Mouse (Mus musculus) heart, embryonic 10.5 days (tissue): ENCODE measurements around the gene Asic5. TPM values are rescaled to one million over a fixed set of nuclear protein-coding genes. Genes with fewer than 3 reads are reported as not detected.

Source experiments
- DNase-seq: peaks from one replicate; pipeline ENCODE4 v3.0.0-alpha.2; 2017; ENCODE audit warnings: low spot score
- H3K27ac ChIP-seq: fragments of 300-500 bp; sonication (generic); 2 replicates; pipeline ENCODE4 v1.5.1; 2016; ENCODE audit warnings: mild to moderate bottlenecking
- H3K27me3 ChIP-seq: fragments of 300-500 bp; sonication (generic); 2 replicates; pipeline ENCODE4 v1.6.1; 2016; ENCODE audit warnings: mild to moderate bottlenecking; ENCODE audit not compliant: poor library complexity, insufficient read depth, severe bottlenecking
- H3K36me3 ChIP-seq: fragments of 300-500 bp; sonication (generic); 2 replicates; pipeline ENCODE4 v1.6.1; 2016; ENCODE audit warnings: mild to moderate bottlenecking, moderate library complexity
- H3K4me1 ChIP-seq: fragments of 300-500 bp; sonication (generic); 2 replicates; pipeline ENCODE4 v1.6.1; 2016; ENCODE audit warnings: mild to moderate bottlenecking
- H3K4me3 ChIP-seq: fragments of 300-500 bp; sonication (generic); 2 replicates; pipeline ENCODE4 v1.5.1; 2016; ENCODE audit warnings: mild to moderate bottlenecking, moderate library complexity
- H3K9me3 ChIP-seq: fragments of 300-500 bp; sonication (generic); 2 replicates; pipeline ENCODE4 v1.6.1; 2016; ENCODE audit warnings: mild to moderate bottlenecking, moderate library complexity
- WGBS: fragments of 180-500 bp; shearing (Covaris S2); methylation state at CpG from one replicate; pipeline ENCODE4 v1.1.7; 2016; 5-methylcytosine and 5-hydroxymethylcytosine counted together
- polyA plus RNA-seq: library from polyadenylated mRNA; unstranded; fragments of >200 nt; fragmentation: Nextera tagmentation; extraction: Ambion mirVana; gene quantifications from 2 replicates; pipeline ENCODE4 v1.2.1, GENCODE M21; 2016

Gene Asic5
- polyA plus RNA-seq, 1 experiment from 2014 or later = not detected

- H3K4me3 ChIP-seq = no peak overlapping the region
- H3K27me3 ChIP-seq = no peaks in the 10 kb centered on the region
- 70% methylated on average over 1 of the region's 1 CpGs for WGBS
Observed at GRCm38 (mm10) chr3:82027286-82027685, 45.2 kb downstream of the Asic5 start.

DNA sequence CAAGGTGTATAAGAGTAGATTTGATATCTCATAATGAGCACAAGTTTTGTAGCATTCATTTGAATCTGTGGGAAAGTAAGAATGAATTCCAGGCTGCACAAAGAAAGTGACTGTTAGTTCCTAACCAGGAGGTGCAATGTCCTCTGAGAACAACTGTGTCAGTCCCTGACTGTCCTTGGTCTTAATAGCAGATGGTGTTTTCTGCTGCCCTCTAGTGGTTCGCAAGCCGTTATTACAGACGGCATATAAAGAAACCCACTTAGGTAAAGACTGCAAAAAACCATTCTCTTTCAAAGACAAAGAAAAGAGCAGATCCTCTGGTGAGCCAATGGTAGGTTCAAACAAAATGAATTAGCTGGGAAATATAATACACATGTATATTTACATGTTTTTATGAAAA is 47.1 kb downstream of the Asic5 start:
- Histone ChIP-seq H3K36me3 (peaks cover 3% of the 10 kb centered on the region; the same call in 1 of the 2 replicates), H3K27me3 (no peaks in the 10 kb centered on the region), H3K9me3 (no peaks in the 10 kb centered on the region), H3K27ac (no peak overlapping the region), H3K4me1 (no peaks in the 10 kb centered on the region), H3K4me3 (no peak overlapping the region)
- DNase-seq = no peak
- WGBS = under 1% methylated on average over 3 of the region's 3 CpGs

More at GRCm38 (mm10) chr3:82027286-82027685, 45.2 kb downstream of the Asic5 start:
- Histone ChIP-seq H3K27ac (no peak overlapping the region), H3K9me3 (no peaks in the 10 kb centered on the region), H3K4me1 (no peaks in the 10 kb centered on the region), H3K36me3 (no peaks in the 10 kb centered on the region)
- no peak for DNase-seq

DNA sequence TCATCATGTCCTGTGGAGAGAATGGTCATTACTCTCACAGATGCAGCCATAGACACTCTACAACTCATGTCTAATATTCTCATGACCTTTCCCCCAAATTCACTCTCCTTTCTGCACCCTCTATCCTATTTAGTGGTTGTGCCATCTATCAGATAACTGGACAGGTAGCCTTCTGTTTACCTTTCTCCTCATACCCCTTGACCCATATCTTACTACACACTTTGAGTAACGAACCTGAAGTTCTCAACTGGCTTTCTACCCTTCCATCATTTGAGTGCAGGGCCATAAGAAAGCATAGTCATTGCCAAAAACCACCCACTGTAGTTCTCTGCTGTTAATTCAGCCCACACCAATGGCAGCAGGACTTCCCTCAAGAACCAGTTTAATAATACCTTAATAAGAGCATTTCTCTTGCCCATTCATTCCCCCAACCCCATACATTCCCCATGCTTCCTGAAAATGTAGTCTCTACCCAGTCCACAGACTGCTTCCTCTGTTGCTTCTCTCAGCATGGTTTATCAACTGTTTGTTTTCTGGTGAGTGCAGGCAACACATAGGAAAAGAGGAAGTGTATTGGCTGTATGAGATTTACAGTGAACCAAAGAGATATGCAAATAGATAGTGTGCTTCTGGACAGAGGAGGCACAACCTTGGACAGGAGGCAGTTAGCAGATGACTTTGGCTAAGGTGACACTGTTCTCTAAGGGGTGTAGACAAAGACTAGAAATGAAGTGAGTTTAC is 48.1 kb downstream of the Asic5 start:
- no peak for DNase-seq
- no peak overlapping the region for H3K27ac ChIP-seq
- no peaks in the 10 kb centered on the region for H3K9me3 ChIP-seq
- WGBS = 81% methylated on average over 1 of the region's 1 CpGs
- no peaks in the 10 kb centered on the region for H3K4me1 ChIP-seq
- H3K36me3 ChIP-seq = peaks cover 8% of the 10 kb centered on the region; the same call in 1 of the 2 replicates
- no peak overlapping the region for H3K4me3 ChIP-seq
- H3K27me3 ChIP-seq = no peaks in the 10 kb centered on the region

DNA sequence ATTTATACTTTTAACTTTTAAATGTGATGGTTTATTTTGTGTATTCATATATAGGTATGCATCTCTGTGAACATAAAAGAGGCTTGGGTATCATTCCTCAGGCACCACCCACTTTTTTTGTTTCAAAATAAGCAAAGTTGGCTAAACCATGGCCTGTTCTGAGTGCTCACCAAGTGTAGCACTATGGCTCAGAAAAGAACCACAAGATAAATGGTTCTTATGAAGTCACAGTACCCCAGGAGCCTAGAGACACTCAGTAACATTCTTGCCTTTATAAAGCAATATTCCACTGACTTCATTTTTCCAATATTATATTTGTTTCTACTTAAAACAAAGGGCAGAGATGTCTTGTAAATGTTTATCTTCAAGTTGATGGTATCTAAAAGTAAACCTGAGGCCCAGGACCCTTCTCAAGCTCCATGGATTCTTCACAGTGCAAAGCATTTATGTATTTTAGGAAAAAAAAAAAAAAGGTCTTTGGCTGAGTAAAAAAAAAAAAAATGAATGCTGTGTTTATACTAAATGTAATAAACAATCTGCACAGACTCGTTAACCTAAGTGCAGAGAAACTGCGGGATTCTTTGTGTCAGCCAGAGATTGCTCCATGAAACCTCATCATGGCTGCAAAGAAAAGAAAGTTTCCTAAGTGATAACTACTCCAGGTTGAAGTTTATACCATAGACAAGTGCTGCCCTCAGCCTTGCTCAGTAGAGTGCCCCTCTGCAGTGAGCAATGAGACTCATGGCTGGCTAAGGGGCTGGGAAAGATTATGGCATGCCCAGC is 54.4 kb downstream of the Asic5 start:
- peaks cover 46% of the 10 kb centered on the region for H3K36me3 ChIP-seq
- 83% methylated on average over 2 of the region's 2 CpGs for whole genome bisulfite sequencing
- DNase-seq = no peak

GRCm38 (mm10) chr3:82043676-82044075 is 61.6 kb downstream of the Asic5 start:
- 85% methylated on average over 6 of the region's 6 CpGs for WGBS
- DNase-seq = no peak
- Histone ChIP-seq H3K36me3 (peaks cover 39% of the 10 kb centered on the region), H3K4me1 (no peaks in the 10 kb centered on the region), H3K27ac (no peak overlapping the region), H3K27me3 (no peaks in the 10 kb centered on the region), H3K9me3 (no peaks in the 10 kb centered on the region), H3K4me3 (no peak overlapping the region)

More for the DNA sequence above, 54.4 kb downstream of the Asic5 start:
- Histone ChIP-seq H3K27me3 (no peaks in the 10 kb centered on the region), H3K27ac (no peak overlapping the region), H3K4me1 (no peaks in the 10 kb centered on the region), H3K4me3 (no peak overlapping the region), H3K9me3 (no peaks in the 10 kb centered on the region)

- no peaks in the 10 kb centered on the region for H3K27me3 ChIP-seq
- 88% methylated on average over 5 of the region's 5 CpGs for WGBS
- H3K9me3 ChIP-seq = no peaks in the 10 kb centered on the region
- peaks cover 29% of the 10 kb centered on the region for H3K36me3 ChIP-seq
- H3K4me1 ChIP-seq = no peaks in the 10 kb centered on the region
- H3K4me3 ChIP-seq = no peak overlapping the region
- H3K27ac ChIP-seq = no peak overlapping the region
- no peak for DNase-seq
Observed at GRCm38 (mm10) chr3:82044902-82045301, 62.8 kb downstream of the Asic5 start.

- H3K4me3 ChIP-seq = no peak overlapping the region
- H3K27ac ChIP-seq = no peak overlapping the region
- H3K36me3 ChIP-seq = peaks cover 25% of the 10 kb centered on the region
- H3K4me1 ChIP-seq = no peaks in the 10 kb centered on the region
- WGBS = 87% methylated on average over 8 of the region's 8 CpGs
- no peaks in the 10 kb centered on the region for H3K27me3 ChIP-seq
- H3K9me3 ChIP-seq = no peaks in the 10 kb centered on the region
- DNase-seq = no peak
Observed at GRCm38 (mm10) chr3:82046087-82046486, 64.0 kb downstream of the Asic5 start.

GRCm38 (mm10) chr3:82047100-82047753 is 65.1 kb downstream of the Asic5 start:
- Histone ChIP-seq H3K4me1 (peaks cover 3% of the 10 kb centered on the region; the same call in 1 of the 2 replicates), H3K27me3 (no peaks in the 10 kb centered on the region), H3K36me3 (peaks cover 25% of the 10 kb centered on the region), H3K27ac (no peak overlapping the region), H3K9me3 (no peaks in the 10 kb centered on the region), H3K4me3 (no peak overlapping the region)
- no peak for DNase-seq
- 33% methylated on average over 8 of the region's 8 CpGs for WGBS

DNA sequence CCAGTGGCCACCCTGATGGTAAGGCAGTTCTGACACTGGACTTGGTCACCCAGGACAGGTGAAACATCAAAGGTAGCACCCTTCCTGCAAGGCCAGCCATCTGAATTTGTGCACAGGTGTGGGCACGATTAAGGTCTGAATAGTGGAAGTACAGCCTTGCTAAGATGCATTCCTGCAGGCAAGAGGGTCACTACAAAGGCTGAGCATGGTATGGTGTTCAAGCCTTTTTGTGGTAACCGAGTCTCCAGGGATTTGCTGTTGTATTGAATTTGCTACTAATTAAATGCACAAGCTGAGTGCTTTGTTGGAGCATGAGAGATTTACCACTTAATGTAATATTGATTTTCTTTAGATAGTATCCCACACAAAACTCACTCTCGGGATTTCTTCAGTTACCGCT is 66.0 kb downstream of the Asic5 start:
- H3K27me3 ChIP-seq = no peaks in the 10 kb centered on the region
- peaks cover 3% of the 10 kb centered on the region; the same call in 1 of the 2 replicates for H3K4me1 ChIP-seq
- H3K36me3 ChIP-seq = peaks cover 25% of the 10 kb centered on the region
- no peak overlapping the region for H3K4me3 ChIP-seq
- H3K9me3 ChIP-seq = no peaks in the 10 kb centered on the region
- H3K27ac ChIP-seq = no peak overlapping the region
- no peak for DNase-seq
- WGBS = 77% methylated on average over 4 of the region's 4 CpGs

DNA sequence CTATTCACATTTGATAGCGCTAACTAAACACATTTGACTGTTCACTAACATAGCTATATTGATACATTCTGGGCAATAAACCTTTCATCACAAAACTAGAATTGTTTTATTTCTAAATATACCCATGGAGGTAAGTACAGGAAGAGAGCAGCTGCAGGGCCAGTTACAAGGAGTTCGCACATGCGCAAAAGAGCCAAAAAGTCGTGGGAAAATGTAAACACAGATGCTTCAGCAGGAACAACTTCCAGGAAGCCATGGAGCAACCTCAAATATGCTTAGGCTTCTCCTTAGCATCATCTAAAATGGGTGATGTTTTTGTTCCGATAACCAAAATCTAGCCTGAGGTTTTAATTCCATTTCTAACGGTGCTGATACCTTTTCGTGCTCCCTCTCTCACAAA is 66.6 kb downstream of the Asic5 start:
- Histone ChIP-seq H3K4me3 (no peak overlapping the region), H3K36me3 (peaks cover 20% of the 10 kb centered on the region), H3K27ac (no peak overlapping the region), H3K27me3 (no peaks in the 10 kb centered on the region), H3K9me3 (no peaks in the 10 kb centered on the region), H3K4me1 (peaks cover 3% of the 10 kb centered on the region; the same call in 1 of the 2 replicates)
- DNase-seq = no peak
- 63% methylated on average over 7 of the region's 7 CpGs for WGBS

- H3K4me1 ChIP-seq = peaks cover 11% of the 10 kb centered on the region
- H3K4me3 ChIP-seq = no peak overlapping the region
- H3K36me3 ChIP-seq = 0 out of 2 replicates have a peak, but pooled peaks cover under 1% of the 10 kb centered on the region
- no peaks in the 10 kb centered on the region for H3K9me3 ChIP-seq
- H3K27ac ChIP-seq = no peak overlapping the region
- H3K27me3 ChIP-seq = no peaks in the 10 kb centered on the region
- no peak for DNase-seq
Observed at GRCm38 (mm10) chr3:82051468-82051867, 69.4 kb downstream of the Asic5 start.

DNA sequence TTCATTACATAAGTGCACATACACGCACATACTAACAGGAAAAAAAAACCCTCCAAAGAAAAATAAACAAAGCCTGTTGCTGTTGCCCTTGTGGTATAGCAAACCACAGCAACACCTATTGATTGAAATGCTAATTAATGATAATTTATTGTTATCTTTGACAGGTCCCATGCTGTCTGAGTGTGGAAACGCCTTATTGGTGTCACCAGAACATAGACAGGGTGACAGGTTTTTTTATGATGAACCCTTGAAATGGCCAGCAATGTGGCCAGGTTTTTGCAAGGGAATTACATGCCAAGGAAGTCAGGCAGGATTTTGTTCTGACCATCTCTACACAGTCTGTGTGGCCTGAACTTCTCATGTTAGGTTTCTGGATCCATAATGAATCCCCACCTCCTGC is 69.9 kb downstream of the Asic5 start:
- H3K27ac ChIP-seq = no peak overlapping the region
- no peaks in the 10 kb centered on the region for H3K27me3 ChIP-seq
- no peak for DNase-seq
- no peaks in the 10 kb centered on the region for H3K36me3 ChIP-seq
- H3K9me3 ChIP-seq = no peaks in the 10 kb centered on the region
- peaks cover 11% of the 10 kb centered on the region for H3K4me1 ChIP-seq
- no peak overlapping the region for H3K4me3 ChIP-seq
- 61% methylated on average over 2 of the region's 2 CpGs for WGBS
